Mouse (Mus musculus): ENCODE measurements at regions not wholly inside any gene's neighbourhood (a gene's known extent, or its start where the extent isn't known, plus 50 kb on each side); places are given as distances from the start of the nearest gene placed in this dataset.
"Not testable (repeated sequence)": the region's sequence is repeated elsewhere in the genome, so short reads cannot be mapped to it uniquely, and the experiment has no call there.

DNA sequence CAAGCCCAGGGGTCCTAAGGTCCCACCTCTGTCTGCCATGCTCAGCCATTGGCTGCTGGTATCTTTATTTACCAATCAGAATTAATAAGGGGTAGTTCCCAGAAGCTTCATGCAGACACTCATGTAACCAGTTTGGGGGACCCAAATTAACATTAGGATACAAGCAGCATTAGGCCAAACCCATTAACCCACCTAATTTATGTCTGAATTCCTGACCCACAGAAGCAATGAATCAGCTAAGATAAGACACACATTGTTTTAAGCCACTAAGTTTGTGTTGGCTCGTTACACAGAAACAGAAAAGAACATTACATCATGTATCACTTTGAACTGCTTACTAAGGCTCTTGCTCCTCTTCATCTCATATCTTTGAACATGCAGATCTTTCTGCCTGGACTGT lies 461.0 kb downstream of the Lmo7 start:
- Histone ChIP-seq H3K4me3 (replicated peaks; ENCODE audit: insufficient read depth, low read depth, low read length) (no peak overlapping the region), H3K27ac (ENCODE audit: insufficient read depth, low read length) (no peak overlapping the region), H3K4me1 (ENCODE audit: control insufficient read depth, insufficient read depth, low read length) (no peaks in the 10 kb centered on the region), H3K27me3 (ENCODE audit: control insufficient read depth, insufficient read depth, low read length) (no peaks in the 10 kb centered on the region)
- TF ChIP-seq POLR2A (IDR thresholded peaks at IDR 0.05; ENCODE audit: borderline replicate concordance, insufficient read depth, low read length) (no peak), CTCF (IDR thresholded peaks at IDR 0.05; ENCODE audit: borderline replicate concordance, insufficient read depth, low read depth, low read length) (no peak)
- 90% methylated on average over 1 of the region's 1 CpGs for WGBS
- no peak for DNase-seq

- Histone ChIP-seq H3K4me1 (ENCODE audit: control insufficient read depth, insufficient read depth, low read length) (no peaks in the 10 kb centered on the region), H3K27me3 (ENCODE audit: control insufficient read depth, insufficient read depth, low read length) (no peaks in the 10 kb centered on the region), H3K4me3 (replicated peaks; ENCODE audit: insufficient read depth, low read depth, low read length) (no peak overlapping the region), H3K27ac (ENCODE audit: insufficient read depth, low read length) (no peak overlapping the region)
- no peak for DNase-seq
- TF ChIP-seq POLR2A (IDR thresholded peaks at IDR 0.05; ENCODE audit: borderline replicate concordance, insufficient read depth, low read length) (no peak), CTCF (IDR thresholded peaks at IDR 0.05; ENCODE audit: borderline replicate concordance, insufficient read depth, low read depth, low read length) (no peak)
- 86% methylated on average over 3 of the region's 3 CpGs for WGBS
Observed at GRCm38 (mm10) chr14:102181269-102181668, 451.5 kb downstream of the Lmo7 start.

- Histone ChIP-seq H3K27ac (ENCODE audit: insufficient read depth, low read length) (no peak overlapping the region), H3K27me3 (ENCODE audit: control insufficient read depth, insufficient read depth, low read length) (no peaks in the 10 kb centered on the region), H3K4me3 (replicated peaks; ENCODE audit: insufficient read depth, low read depth, low read length) (no peak overlapping the region), H3K4me1 (ENCODE audit: control insufficient read depth, insufficient read depth, low read length) (no peaks in the 10 kb centered on the region)
- peak in 1 of 2 experiments; percentile 4 for DNase-seq
- TF ChIP-seq POLR2A (IDR thresholded peaks at IDR 0.05; ENCODE audit: borderline replicate concordance, insufficient read depth, low read length) (no peak), CTCF (IDR thresholded peaks at IDR 0.05; ENCODE audit: borderline replicate concordance, insufficient read depth, low read depth, low read length) (no peak)
- 64% methylated on average over 2 of the region's 2 CpGs for WGBS
Observed at GRCm38 (mm10) chr14:102171775-102172174, 442.0 kb downstream of the Lmo7 start.

DNA sequence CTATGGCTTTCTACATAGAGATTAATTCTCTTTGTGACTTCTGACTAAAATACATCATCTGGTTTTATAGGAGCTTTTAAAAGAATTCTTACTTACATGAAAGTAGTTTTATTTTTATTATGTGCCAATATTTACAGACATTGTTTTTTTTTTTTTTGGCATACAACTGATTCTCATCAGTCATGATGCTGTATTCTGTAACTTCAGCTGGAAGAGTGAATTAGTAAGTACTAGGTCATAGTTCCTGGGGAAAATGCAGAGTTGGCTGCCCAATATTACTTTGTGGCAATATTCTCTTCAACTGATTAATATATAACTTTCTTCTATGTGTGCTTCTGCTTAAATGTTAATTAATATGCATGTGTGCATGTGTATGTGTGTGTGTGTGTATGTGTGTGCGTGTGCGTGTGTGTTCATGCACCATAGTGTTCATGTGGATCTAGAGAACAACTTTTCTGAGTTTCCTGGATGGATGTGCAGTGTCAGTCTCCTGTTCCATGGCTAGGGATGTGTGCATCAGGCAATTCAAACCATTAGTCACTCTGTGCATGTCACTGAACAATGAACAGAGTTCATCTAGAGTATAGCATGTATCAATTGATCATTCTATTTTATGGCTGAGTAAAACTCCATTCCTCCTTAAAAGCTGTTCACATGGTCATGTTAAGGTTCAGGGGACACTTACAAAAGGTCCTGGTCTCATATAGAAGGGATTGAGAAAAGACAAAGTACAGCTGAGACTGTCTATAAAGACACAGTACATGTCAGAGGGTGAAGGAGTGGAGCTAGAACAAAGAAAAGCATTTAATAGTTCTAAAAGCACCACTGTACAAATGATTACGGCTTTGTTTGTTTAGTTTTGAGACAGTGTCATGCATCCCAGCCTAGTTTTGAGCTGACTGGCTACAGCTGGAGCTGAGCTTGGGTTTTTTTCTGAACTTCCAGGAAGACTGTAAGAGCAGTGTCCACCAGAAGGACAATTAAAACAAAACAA lies 431.8 kb downstream of the Lmo7 start:
- no peak for TF ChIP-seq CTCF (IDR thresholded peaks at IDR 0.05; ENCODE audit: borderline replicate concordance, insufficient read depth, low read depth, low read length)
- TF ChIP-seq POLR2A (IDR thresholded peaks at IDR 0.05; ENCODE audit: borderline replicate concordance, insufficient read depth, low read length), result no peak
- Histone ChIP-seq H3K27me3 (ENCODE audit: control insufficient read depth, insufficient read depth, low read length) (no peaks in the 10 kb centered on the region), H3K27ac (ENCODE audit: insufficient read depth, low read length) (no peak overlapping the region), H3K4me1 (ENCODE audit: control insufficient read depth, insufficient read depth, low read length) (no peaks in the 10 kb centered on the region), H3K4me3 (replicated peaks; ENCODE audit: insufficient read depth, low read depth, low read length) (no peak overlapping the region)
- WGBS, result 90% methylated on average over 3 of the region's 3 CpGs
- no peak for DNase-seq

DNA sequence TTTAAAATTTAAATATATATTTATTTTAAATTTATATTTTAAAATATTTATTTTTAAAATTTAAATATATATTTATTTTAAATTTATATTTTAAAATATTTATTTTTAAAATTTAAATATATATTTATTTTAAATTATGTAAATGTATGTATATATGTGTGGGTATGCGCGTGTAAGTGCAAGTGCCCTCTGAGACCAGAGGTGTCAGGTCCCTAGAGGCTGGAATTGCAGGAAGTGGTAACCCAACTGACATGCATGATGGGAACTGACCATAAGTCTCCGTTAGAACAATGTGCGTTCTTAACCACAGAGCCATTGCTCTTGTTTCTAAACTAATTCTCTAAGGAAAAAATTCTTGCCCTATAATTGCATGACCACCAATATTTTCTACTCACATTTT lies 420.7 kb downstream of the Lmo7 start:
- H3K27me3 ChIP-seq (ENCODE audit: control insufficient read depth, insufficient read depth, low read length); H3K4me3 ChIP-seq (replicated peaks; ENCODE audit: insufficient read depth, low read depth, low read length); H3K4me1 ChIP-seq (ENCODE audit: control insufficient read depth, insufficient read depth, low read length); DNase-seq; H3K27ac ChIP-seq (ENCODE audit: insufficient read depth, low read length): not testable (repeated sequence)
- 98% methylated on average over 4 of the region's 4 CpGs for whole genome bisulfite sequencing

- Histone ChIP-seq H3K27me3 (ENCODE audit: control insufficient read depth, insufficient read depth, low read length) (no peaks in the 10 kb centered on the region), H3K27ac (ENCODE audit: insufficient read depth, low read length) (no peak overlapping the region), H3K4me3 (replicated peaks; ENCODE audit: insufficient read depth, low read depth, low read length) (no peak overlapping the region), H3K4me1 (ENCODE audit: control insufficient read depth, insufficient read depth, low read length) (no peaks in the 10 kb centered on the region)
- WGBS, result 30% methylated on average over 2 of the region's 2 CpGs
- no peak for TF ChIP-seq CTCF (IDR thresholded peaks at IDR 0.05; ENCODE audit: borderline replicate concordance, insufficient read depth, low read depth, low read length)
- DNase-seq, result no peak
Observed at GRCm38 (mm10) chr14:102142720-102143119, 413.0 kb downstream of the Lmo7 start.

DNA sequence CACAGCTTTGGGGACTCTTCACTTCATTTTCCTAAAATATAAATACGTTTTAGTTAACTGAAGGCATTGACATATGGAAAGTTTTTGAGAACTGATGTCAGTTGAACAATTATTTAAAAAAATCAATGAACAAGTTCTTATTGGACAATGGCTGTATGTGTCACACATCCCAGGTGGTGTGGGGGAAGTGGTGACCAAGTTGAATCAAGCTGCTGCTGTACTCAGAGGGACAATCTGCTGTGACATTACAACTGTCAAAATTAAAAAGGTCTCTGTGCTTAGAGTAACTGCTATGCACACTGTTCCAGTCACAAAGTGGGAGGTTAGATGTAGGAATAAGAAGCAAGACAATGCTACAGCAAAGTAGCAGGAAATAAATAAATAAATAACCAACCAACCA lies 409.2 kb downstream of the Lmo7 start:
- no peak for DNase-seq

DNA sequence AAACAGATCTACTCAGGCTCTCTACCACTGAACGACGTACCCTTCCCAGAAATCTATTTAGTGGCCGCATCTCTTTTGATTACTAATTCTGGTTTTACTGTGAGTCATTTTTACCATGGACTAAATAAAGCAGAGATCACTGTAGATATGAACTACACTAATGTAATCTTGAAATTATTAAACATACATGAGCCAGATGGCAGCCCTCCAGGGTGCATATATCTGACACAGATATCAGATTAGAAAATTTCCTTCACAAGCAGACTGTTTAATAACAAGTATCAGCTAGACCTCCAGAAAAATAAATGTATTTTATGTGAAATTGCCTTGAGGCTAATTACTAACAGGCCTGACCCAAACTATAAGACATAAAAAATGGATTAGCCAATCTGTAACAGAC lies 388.4 kb downstream of the Lmo7 start:
- TF ChIP-seq CTCF (IDR thresholded peaks at IDR 0.05; ENCODE audit: borderline replicate concordance, insufficient read depth, low read depth, low read length), result no peak
- TF ChIP-seq POLR2A (IDR thresholded peaks at IDR 0.05; ENCODE audit: borderline replicate concordance, insufficient read depth, low read length), result no peak
- no peak overlapping the region for H3K4me3 ChIP-seq (replicated peaks; ENCODE audit: insufficient read depth, low read depth, low read length)
- peaks cover 2% of the 10 kb centered on the region; the same call in 1 of the 2 replicates for H3K4me1 ChIP-seq (ENCODE audit: control insufficient read depth, insufficient read depth, low read length)
- no peaks in the 10 kb centered on the region for H3K27me3 ChIP-seq (ENCODE audit: control insufficient read depth, insufficient read depth, low read length)
- peak in 1 of 2 experiments; percentile 46 for DNase-seq
- 40% methylated on average over 3 of the region's 3 CpGs for WGBS
- no peak overlapping the region for H3K27ac ChIP-seq (ENCODE audit: insufficient read depth, low read length)

More for the DNA sequence above, 409.2 kb downstream of the Lmo7 start:
- H3K4me1 ChIP-seq (ENCODE audit: control insufficient read depth, insufficient read depth, low read length), result no peaks in the 10 kb centered on the region
- no peak overlapping the region for H3K4me3 ChIP-seq (replicated peaks; ENCODE audit: insufficient read depth, low read depth, low read length)
- no peaks in the 10 kb centered on the region for H3K27me3 ChIP-seq (ENCODE audit: control insufficient read depth, insufficient read depth, low read length)
- TF ChIP-seq POLR2A (IDR thresholded peaks at IDR 0.05; ENCODE audit: borderline replicate concordance, insufficient read depth, low read length) (no peak), CTCF (IDR thresholded peaks at IDR 0.05; ENCODE audit: borderline replicate concordance, insufficient read depth, low read depth, low read length) (no peak)
- 98% methylated on average over 1 of the region's 1 CpGs for WGBS
- no peak overlapping the region for H3K27ac ChIP-seq (ENCODE audit: insufficient read depth, low read length)

Measured in cerebellum, adult 2 months (tissue).